ENCODE assay signal across 8 mouse cellular contexts in genomic region chr8:20678418-20678817, GRCm38 (mm10).
DNase-seq lines count a peak whose midpoint lies in the region.
"Not testable (repeated sequence)": the region's sequence is repeated elsewhere in the genome, so short reads cannot be mapped to it uniquely, and the experiment has no call there.

No protein-coding gene starts in this region.

- intact Hi-C loops in heart, postnatal 36 days (cut with DNase I): not testable (repeated sequence)

- DNase-seq in cerebellum, adult 11-12 months: peak; percentile 69
- DNase-seq in cerebellum, adult 9-11 months: peak; percentile 68
- DNase-seq in gastrocnemius, postnatal 25 days: peak; percentile 5
- peak; percentile 1 for DNase-seq in heart, postnatal 36 days
- peak; percentile 2 for DNase-seq in kidney, postnatal 10 days
- peak; percentile 1 for DNase-seq in lung, postnatal 10 days
- DNase-seq in spleen, postnatal 10 days (ENCODE audit: low spot score in 2 of 2): peak; percentile 2 to 6
- peak; percentile 17 to 58 for DNase-seq in urinary bladder, postnatal 4 days (ENCODE audit: low spot score in 2 of 2)

Comparison
In these comparisons a context has a peak if more than half of its experiments do, and no peak if none do; other contexts are left out.
1. Peak in every context shown above with its lines: DNase-seq.
2. DNase-seq: peak in every context shown above with its lines; median percentile 69 in cerebellum, adult 11-12 months; 68 in cerebellum, adult 9-11 months; 38 in urinary bladder, postnatal 4 days; 5 in gastrocnemius, postnatal 25 days; 4 in spleen, postnatal 10 days; 2 in kidney, postnatal 10 days; 1 in heart, postnatal 36 days; 1 in lung, postnatal 10 days.